Mouse (Mus musculus) forebrain, embryonic 11.5 days (tissue): ENCODE measurements around the gene Lrrc14b. TPM values are rescaled to one million over a fixed set of nuclear protein-coding genes. Genes with fewer than 3 reads are reported as not detected.

ENCODE experiments used
- ATAC-seq: fragments of 200-750 bp; cut with Nextera tagmentation; replicated peaks from 2 replicates; pipeline ENCODE4 v1.8.0; 2017; ENCODE audit warnings: moderate TSS enrichment; ENCODE audit not compliant: low FRiP score
- DNase-seq: peaks from one replicate; pipeline ENCODE4 v3.0.0-alpha.2; 2017; ENCODE audit warnings: low spot score
- H3K27ac ChIP-seq: fragments of 300-500 bp; sonication (generic); 2 replicates; pipeline ENCODE4 v1.5.1; 2014; ENCODE audit warnings: low read depth, low read length
- H3K27me3 ChIP-seq: fragments of 300-500 bp; sonication (generic); 2 replicates; pipeline ENCODE4 v1.6.1; 2014; ENCODE audit warnings: mild to moderate bottlenecking, low read length, mixed read lengths; ENCODE audit not compliant: control insufficient read depth, insufficient read depth
- H3K36me3 ChIP-seq: fragments of 300-500 bp; sonication (generic); 2 replicates; pipeline ENCODE4 v1.6.1; 2014; ENCODE audit warnings: mild to moderate bottlenecking, low read length, moderate library complexity, mixed read lengths; ENCODE audit not compliant: control insufficient read depth, insufficient read depth
- H3K4me1 ChIP-seq: fragments of 300-500 bp; sonication (generic); replicated peaks from 2 replicates; pipeline ENCODE4 v1.6.1; 2014; ENCODE audit warnings: low read length, mixed read lengths; ENCODE audit not compliant: control insufficient read depth, insufficient read depth
- H3K4me2 ChIP-seq: fragments of 300-500 bp; sonication (generic); 2 replicates; pipeline ENCODE4 v1.6.1; 2014; ENCODE audit warnings: low read depth, mild to moderate bottlenecking, low read length, moderate library complexity, mixed read lengths; ENCODE audit not compliant: severe bottlenecking
- H3K4me3 ChIP-seq: fragments of 300-500 bp; sonication (generic); 2 replicates; pipeline ENCODE4 v1.5.1; 2014; ENCODE audit warnings: low read depth, low read length
- H3K9ac ChIP-seq: fragments of 300-500 bp; sonication (generic); 2 replicates; pipeline ENCODE4 v1.6.1; 2014; ENCODE audit warnings: low read length
- H3K9me3 ChIP-seq: fragments of 300-500 bp; sonication (generic); 2 replicates; pipeline ENCODE4 v1.6.1; 2016; ENCODE audit warnings: low read length, mixed read lengths; ENCODE audit not compliant: control insufficient read depth
- WGBS: fragments of 180-500 bp; shearing (Covaris S2); extraction: QIAGEN DNeasy Blood & Tissue Kit; methylation state at CpG from one replicate; pipeline ENCODE4 v1.1.7; 2014; 5-methylcytosine and 5-hydroxymethylcytosine counted together
- polyA plus RNA-seq: library from polyadenylated mRNA; unstranded; fragments of >200 nt; fragmentation: Nextera tagmentation; extraction: Ambion mirVana; gene quantifications from 2 replicates; pipeline ENCODE4 v1.2.1, GENCODE M21; 2014

Lrrc14b gene
- polyA plus RNA-seq: not detected in 2 replicates

GRCm38 (mm10) chr13:74363859-74364235, at the start of gene Lrrc14b:
Lrrc14b (minus strand) TSS chr13:74364005.
- no peak within 1 kb of the TSS for H3K4me3 ChIP-seq
- no peak for ATAC-seq
- H3K27me3 ChIP-seq: no peaks in the 10 kb centered on the region
- H3K9me3 ChIP-seq: no peaks in the 10 kb centered on the region
- H3K27ac ChIP-seq: no peak within 1 kb of the TSS
- no peak for DNase-seq
- 94% methylated on average over 8 of the region's 8 CpGs for WGBS
- H3K4me2 ChIP-seq: no peak within 1 kb of the TSS
- no peak within 1 kb of the TSS for H3K9ac ChIP-seq
- no peaks in the 10 kb centered on the region; the same call in 1 of the 2 replicates for H3K36me3 ChIP-seq
- no peaks in the 10 kb centered on the region for H3K4me1 ChIP-seq

- ATAC-seq (0 out of 2 replicates have a peak, but pooled peaks have one; percentile 56), DNase-seq (no peak)
- no peak within 1 kb of the TSS for H3K27ac ChIP-seq
- H3K4me3 ChIP-seq: no peak within 1 kb of the TSS
- WGBS: 13% methylated on average over 11 of the region's 11 CpGs
- no peaks in the 10 kb centered on the region for H3K9me3 ChIP-seq
- 0 out of 2 replicates have a peak within 1 kb of the TSS, but pooled peaks have one; percentile 15 for H3K4me2 ChIP-seq
- H3K36me3 ChIP-seq: no peaks in the 10 kb centered on the region
- no peak within 1 kb of the TSS for H3K9ac ChIP-seq
- no peaks in the 10 kb centered on the region for H3K4me1 ChIP-seq
- no peaks in the 10 kb centered on the region for H3K27me3 ChIP-seq
Measured at GRCm38 (mm10) chr13:74399298-74399839, 35.6 kb upstream of the Lrrc14b start, which contains the start of gene Ftl1-ps1. Ftl1-ps1 (plus strand) TSS chr13:74399694.

- Histone ChIP-seq H3K9me3 (no peaks in the 10 kb centered on the region), H3K27me3 (no peaks in the 10 kb centered on the region), H3K4me3 (no peak overlapping the region), H3K4me1 (no peaks in the 10 kb centered on the region), H3K9ac (no peak overlapping the region), H3K27ac (no peak overlapping the region), H3K36me3 (no peaks in the 10 kb centered on the region), H3K4me2 (no peak overlapping the region)
- WGBS: 72% methylated on average over 2 of the region's 2 CpGs
- DNase-seq: no peak
- ATAC-seq: peak; percentile 51
Measured at GRCm38 (mm10) chr13:74391156-74391555, 27.4 kb upstream of the Lrrc14b start.

- DNase-seq (peak; percentile 67), ATAC-seq (peak; percentile 94)
- peak within 1 kb of the TSS; percentile 34 for H3K4me3 ChIP-seq
- no peaks in the 10 kb centered on the region for H3K9me3 ChIP-seq
- no peaks in the 10 kb centered on the region for H3K36me3 ChIP-seq
- H3K27me3 ChIP-seq: no peaks in the 10 kb centered on the region
- H3K27ac ChIP-seq: no peak within 1 kb of the TSS
- peak within 1 kb of the TSS; percentile 33; the same call in 1 of the 2 replicates for H3K9ac ChIP-seq
- peak within 1 kb of the TSS; percentile 50 for H3K4me2 ChIP-seq
- no peaks in the 10 kb centered on the region for H3K4me1 ChIP-seq
- 2% methylated on average over 14 of the region's 14 CpGs for WGBS
Measured at GRCm38 (mm10) chr13:74390371-74390990, 26.7 kb upstream of the Lrrc14b start, which contains the start of gene Zfp72. Zfp72 (minus strand) TSS chr13:74390836.

- no peaks in the 10 kb centered on the region for H3K36me3 ChIP-seq
- H3K4me2 ChIP-seq: peak overlapping the region; percentile 50
- peak overlapping the region; percentile 34 for H3K4me3 ChIP-seq
- H3K9me3 ChIP-seq: no peaks in the 10 kb centered on the region
- 71% methylated on average over 6 of the region's 6 CpGs for WGBS
- DNase-seq (no peak), ATAC-seq (no peak)
- no peaks in the 10 kb centered on the region for H3K4me1 ChIP-seq
- H3K27ac ChIP-seq: no peak overlapping the region
- H3K27me3 ChIP-seq: no peaks in the 10 kb centered on the region
- no peak overlapping the region for H3K9ac ChIP-seq
Measured at GRCm38 (mm10) chr13:74389730-74390129, 25.9 kb upstream of the Lrrc14b start.

- H3K36me3 ChIP-seq: no peaks in the 10 kb centered on the region
- H3K4me2 ChIP-seq: no peak overlapping the region
- DNase-seq (no peak), ATAC-seq (peak; percentile 49; the same call in 1 of the 2 replicates)
- H3K27ac ChIP-seq: no peak overlapping the region
- no peak overlapping the region for H3K4me3 ChIP-seq
- no peaks in the 10 kb centered on the region for H3K4me1 ChIP-seq
- no peak overlapping the region for H3K9ac ChIP-seq
- H3K9me3 ChIP-seq: no peaks in the 10 kb centered on the region
- no peaks in the 10 kb centered on the region for H3K27me3 ChIP-seq
- 53% methylated on average over 3 of the region's 3 CpGs for WGBS
Measured at GRCm38 (mm10) chr13:74382289-74382688, 18.5 kb upstream of the Lrrc14b start.

- no peak overlapping the region for H3K27ac ChIP-seq
- H3K36me3 ChIP-seq: no peaks in the 10 kb centered on the region
- H3K27me3 ChIP-seq: no peaks in the 10 kb centered on the region
- no peak overlapping the region for H3K4me3 ChIP-seq
- DNase-seq: no peak
- H3K9ac ChIP-seq: no peak overlapping the region
- H3K4me1 ChIP-seq: no peaks in the 10 kb centered on the region
- WGBS: 81% methylated on average over 10 of the region's 10 CpGs
- ATAC-seq: peak; percentile 33; the same call in 1 of the 2 replicates
- no peak overlapping the region for H3K4me2 ChIP-seq
- H3K9me3 ChIP-seq: no peaks in the 10 kb centered on the region
Measured at GRCm38 (mm10) chr13:74381533-74382276, 17.9 kb upstream of the Lrrc14b start.

GRCm38 (mm10) chr13:74363176-74363858, 488 bp downstream of the Lrrc14b start:
- Histone ChIP-seq H3K4me1 (no peaks in the 10 kb centered on the region), H3K9me3 (no peaks in the 10 kb centered on the region), H3K36me3 (no peaks in the 10 kb centered on the region; the same call in 1 of the 2 replicates), H3K27me3 (no peaks in the 10 kb centered on the region), H3K4me3 (no peak overlapping the region), H3K9ac (no peak overlapping the region), H3K27ac (no peak overlapping the region), H3K4me2 (no peak overlapping the region)
- no peak for DNase-seq
- WGBS: 95% methylated on average over 13 of the region's 13 CpGs
- 0 out of 2 replicates have a peak, but pooled peaks have one; percentile 43 for ATAC-seq
